ENCODE assay signal across 13 mouse cellular contexts in genomic region chrX:143665771-143666170, GRCm38 (mm10).
DNase-seq lines count a peak whose midpoint lies in the region; ATAC-seq lines count a peak whose summit lies in the region.
"Had no signal": no experiment of that assay in that cellular context is flagged by ENCODE, and none has a peak within 500 bp of the region (broad histone marks: within the 10 kb centered on the region; RNA-seq: fewer than 3 reads in every experiment).

No protein-coding gene starts in this region.

- no peaks in the 10 kb centered on the region for H3K9me3 ChIP-seq in embryonic facial prominence, embryonic 10.5 days
- no peaks in the 10 kb centered on the region for H3K9me3 ChIP-seq in hindbrain, embryonic 12.5 days (replicated peaks)
- H3K9me3 ChIP-seq in midbrain, embryonic 16.5 days (replicated peaks; ENCODE audit: control insufficient read depth, low read length, poor library complexity, severe bottlenecking): no peaks in the 10 kb centered on the region
- H3K9me3 ChIP-seq: liver, embryonic 13.5 days had no signal

- H3K4me3 ChIP-seq in embryonic facial prominence, embryonic 10.5 days: peak overlapping the region; percentile 65; the same call in 1 of the 2 replicates
- 0 out of 2 replicates have a peak overlapping the region, but pooled peaks have one; percentile 45 for H3K4me3 ChIP-seq in hindbrain, embryonic 12.5 days
- peak overlapping the region; percentile 60 for H3K4me3 ChIP-seq in midbrain, embryonic 16.5 days (ENCODE audit: low read depth, low read length)
- H3K4me3 ChIP-seq: liver, embryonic 13.5 days had no signal

- peak; percentile 5 for DNase-seq in adrenal gland, adult 2 months
- DNase-seq in adrenal gland, postnatal 10 days: no peak
- no peak for DNase-seq in embryonic facial prominence, embryonic 10.5 days (ENCODE audit: low spot score)
- DNase-seq in gastrocnemius, postnatal 10 days: no peak
- DNase-seq in spleen, postnatal 14 days (ENCODE audit: low spot score in 2 of 2): no peak
- no peak for DNase-seq in frontal cortex, adult 2 months (ENCODE audit: extremely low spot score in 1 of 2, low spot score in 1 of 2)
- DNase-seq: cerebellum, postnatal 36 days; kidney, adult 11 months; liver, embryonic 13.5 days; right cerebral cortex, postnatal 14 days had no signal

- no peaks in the 10 kb centered on the region for H3K4me1 ChIP-seq in embryonic facial prominence, embryonic 10.5 days
- no peaks in the 10 kb centered on the region for H3K4me1 ChIP-seq in hindbrain, embryonic 12.5 days
- peaks cover 9% of the 10 kb centered on the region for H3K4me1 ChIP-seq in midbrain, embryonic 16.5 days (ENCODE audit: control insufficient read depth, insufficient read depth, low read length)
- H3K4me1 ChIP-seq: liver, embryonic 13.5 days had no signal

- H3K4me2 ChIP-seq in hindbrain, embryonic 12.5 days (replicated peaks): peak overlapping the region; percentile 57
- H3K4me2 ChIP-seq in midbrain, embryonic 16.5 days (ENCODE audit: low read length): peak overlapping the region; percentile 55
- H3K4me2 ChIP-seq: liver, embryonic 13.5 days had no signal

- no peak for ATAC-seq in hindbrain, embryonic 12.5 days (ENCODE audit: low FRiP score)
- no peak for ATAC-seq in midbrain, embryonic 16.5 days
- ATAC-seq: activated CD4-positive, CD25-positive, alpha-beta regulatory T cell, adult 4 months had no signal

- H3K27ac ChIP-seq in embryonic facial prominence, embryonic 10.5 days (replicated peaks): no peak overlapping the region
- H3K27ac ChIP-seq in hindbrain, embryonic 12.5 days: no peak overlapping the region
- H3K27ac ChIP-seq in midbrain, embryonic 16.5 days (ENCODE audit: low read length): no peak overlapping the region
- H3K27ac ChIP-seq: liver, embryonic 13.5 days had no signal

- H3K9ac ChIP-seq in hindbrain, embryonic 12.5 days: no peak overlapping the region
- H3K9ac ChIP-seq in midbrain, embryonic 16.5 days (ENCODE audit: low read depth, low read length): peak overlapping the region; percentile 70; the same call in 1 of the 2 replicates
- H3K9ac ChIP-seq: liver, embryonic 13.5 days had no signal

- no peaks in the 10 kb centered on the region for H3K36me3 ChIP-seq in embryonic facial prominence, embryonic 10.5 days (replicated peaks)
- H3K36me3 ChIP-seq in hindbrain, embryonic 12.5 days: no peaks in the 10 kb centered on the region
- no peaks in the 10 kb centered on the region for H3K36me3 ChIP-seq in midbrain, embryonic 16.5 days (ENCODE audit: control insufficient read depth, insufficient read depth, low read length)
- H3K36me3 ChIP-seq: liver, embryonic 13.5 days had no signal

- WGBS in embryonic facial prominence, embryonic 10.5 days: 75% methylated on average over 2 of the region's 2 CpGs
- WGBS in hindbrain, embryonic 12.5 days: 64% methylated on average over 2 of the region's 2 CpGs
- WGBS in midbrain, embryonic 16.5 days: 33% methylated on average over 2 of the region's 2 CpGs

- peaks cover 70% of the 10 kb centered on the region for H3K27me3 ChIP-seq in embryonic facial prominence, embryonic 10.5 days (replicated peaks; ENCODE audit: low read depth, poor library complexity, severe bottlenecking)
- peaks cover 7% of the 10 kb centered on the region for H3K27me3 ChIP-seq in hindbrain, embryonic 12.5 days
- no peaks in the 10 kb centered on the region; the same call in none of the 2 replicates for H3K27me3 ChIP-seq in midbrain, embryonic 16.5 days (ENCODE audit: control insufficient read depth, insufficient read depth, low read depth, low read length)
- H3K27me3 ChIP-seq: liver, embryonic 13.5 days had no signal
